Mouse (Mus musculus): ENCODE data around the gene Ring1. TPM values are rescaled to one million over a fixed set of nuclear protein-coding genes. Genes with fewer than 3 reads are reported as not detected.

Gene Ring1
- polyA plus RNA-seq (2016; fragmentation: Nextera tagmentation; extraction: Ambion mirVana), result 21.6 and 25.3 TPM in 2 replicates

DNA sequence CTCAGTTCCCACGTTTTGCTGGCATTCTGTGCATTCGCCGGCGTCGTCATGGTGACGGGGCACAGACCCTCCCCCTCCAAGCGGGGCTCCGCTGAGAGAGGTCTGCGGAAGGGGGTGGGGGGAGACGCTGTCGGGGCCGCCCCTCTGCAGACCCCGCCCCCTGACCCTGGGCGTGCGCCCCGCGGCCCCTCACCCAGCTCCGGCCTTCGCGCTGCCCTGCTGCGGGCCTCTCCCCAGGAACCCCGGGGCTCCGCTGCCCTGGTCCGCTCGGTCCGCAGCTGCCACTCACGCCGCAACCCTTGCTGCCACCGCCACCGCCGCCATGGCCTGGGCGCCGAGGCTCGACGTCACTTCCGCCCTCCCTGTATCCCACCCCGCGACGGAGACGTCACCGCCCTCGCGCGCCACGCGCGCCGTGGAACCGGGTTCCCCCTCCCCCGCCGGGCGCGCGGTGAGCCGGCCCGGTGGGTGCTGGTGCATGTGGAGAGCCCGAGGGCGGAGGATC is at the start of gene Ring1:
Ring1 (minus strand) TSS at position 364 of the 505 bp plus-strand sequence.
- ATAC-seq (ENCODE audit: insufficient number of reproducible peaks, insufficient read depth, low FRiP score, low TSS enrichment, low read depth), result peak; percentile 66
- Histone ChIP-seq H3K9ac (replicated peaks) (peak within 1 kb of the TSS; percentile 93), H3K27me3 (no peaks in the 10 kb centered on the region), H3K4me1 (replicated peaks) (peaks cover 46% of the 10 kb centered on the region), H3K4me2 (peak within 1 kb of the TSS; percentile 99), H3K27ac (peak within 1 kb of the TSS; percentile 93), H3K4me3 (replicated peaks) (peak within 1 kb of the TSS; percentile 87), H3K9me3 (peaks cover 13% of the 10 kb centered on the region), H3K36me3 (peaks cover 47% of the 10 kb centered on the region)
- under 1% methylated on average over 58 of the region's 58 CpGs for WGBS

DNA sequence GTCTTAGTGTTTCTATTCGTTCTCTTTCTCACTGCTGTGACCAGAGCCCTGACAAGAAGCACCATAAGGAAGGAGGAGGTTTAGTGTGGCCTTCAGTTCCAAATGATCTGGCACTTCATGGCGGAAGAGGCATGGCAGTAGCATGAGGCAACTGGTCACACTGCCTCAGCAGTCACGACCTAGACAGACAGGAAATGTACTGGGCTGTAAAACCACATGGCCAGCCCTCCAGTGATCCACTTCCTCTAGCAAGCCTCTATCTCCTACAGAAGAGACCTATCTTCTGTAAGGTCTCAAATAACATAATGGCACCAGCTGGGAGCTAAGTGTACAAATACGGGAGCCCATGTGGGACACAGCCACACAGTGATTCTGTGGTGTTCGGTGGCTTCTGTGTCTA is 47.6 kb upstream of the Ring1 start:
- ATAC-seq (ENCODE audit: insufficient number of reproducible peaks, insufficient read depth, low FRiP score, low TSS enrichment, low read depth), result no peak
- WGBS, result 74% methylated on average over 5 of the region's 5 CpGs
- Histone ChIP-seq H3K9ac (replicated peaks) (no peak overlapping the region), H3K4me2 (no peak overlapping the region), H3K9me3 (no peaks in the 10 kb centered on the region), H3K4me3 (replicated peaks) (no peak overlapping the region), H3K27ac (no peak overlapping the region), H3K4me1 (replicated peaks) (no peaks in the 10 kb centered on the region), H3K27me3 (peaks cover 23% of the 10 kb centered on the region), H3K36me3 (no peaks in the 10 kb centered on the region)

DNA sequence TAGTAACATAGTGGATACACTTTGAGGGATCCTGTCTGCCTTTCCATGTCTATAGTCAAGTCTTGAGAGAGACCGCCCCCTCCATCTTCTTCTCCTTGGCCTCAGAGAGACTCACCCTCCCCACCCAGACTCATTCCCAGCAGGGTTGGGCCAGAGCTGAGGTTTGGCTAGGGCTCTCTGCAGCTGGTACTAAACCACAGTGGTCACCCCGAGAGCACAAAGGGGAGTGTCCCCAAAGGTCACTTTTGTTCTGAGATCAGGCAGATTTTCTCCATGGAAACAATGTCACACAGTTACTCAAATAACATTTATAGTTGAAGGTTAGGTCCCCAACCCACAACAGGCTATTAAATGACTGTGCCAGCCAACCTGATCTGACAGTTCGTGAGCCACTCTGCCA is 44.4 kb upstream of the Ring1 start:
- ATAC-seq (ENCODE audit: insufficient number of reproducible peaks, insufficient read depth, low FRiP score, low TSS enrichment, low read depth), result no peak
- H3K4me3 ChIP-seq (replicated peaks), result no peak overlapping the region
- H3K4me1 ChIP-seq (replicated peaks), result no peaks in the 10 kb centered on the region
- whole genome bisulfite sequencing, result 57% methylated on average over 3 of the region's 3 CpGs
- peaks cover 3% of the 10 kb centered on the region; the same call in 1 of the 2 replicates for H3K36me3 ChIP-seq
- H3K4me2 ChIP-seq, result no peak overlapping the region
- H3K27me3 ChIP-seq, result peaks cover 3% of the 10 kb centered on the region; the same call in 1 of the 2 replicates
- H3K9ac ChIP-seq (replicated peaks), result no peak overlapping the region
- H3K27ac ChIP-seq, result no peak overlapping the region
- H3K9me3 ChIP-seq, result no peaks in the 10 kb centered on the region

DNA sequence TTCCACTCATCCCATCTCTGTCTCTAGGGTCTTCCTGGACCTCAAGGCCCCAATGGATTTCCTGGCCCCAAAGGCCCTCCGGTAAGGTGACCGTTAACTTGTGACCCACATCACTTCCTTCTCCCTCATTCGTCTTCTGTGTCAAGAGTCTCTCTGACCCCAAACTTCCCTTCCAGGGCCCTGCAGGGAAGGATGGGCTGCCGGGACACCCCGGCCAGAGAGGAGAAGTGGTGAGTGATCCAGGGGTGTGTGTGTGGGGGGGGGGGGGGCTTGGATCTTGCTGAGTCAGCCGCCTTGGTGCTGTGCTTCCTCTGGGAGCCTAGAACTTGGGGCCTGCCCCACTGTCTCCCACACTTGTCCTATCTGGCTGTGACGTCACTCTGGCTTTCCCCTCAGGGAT is 32.7 kb upstream of the Ring1 start:
- no peak overlapping the region for H3K4me2 ChIP-seq
- H3K27ac ChIP-seq, result no peak overlapping the region
- H3K9ac ChIP-seq (replicated peaks), result 0 out of 2 replicates have a peak overlapping the region, but pooled peaks have one; percentile 23
- 77% methylated on average over 7 of the region's 7 CpGs for WGBS
- peaks cover 20% of the 10 kb centered on the region; the same call in 1 of the 2 replicates for H3K36me3 ChIP-seq
- no peaks in the 10 kb centered on the region for H3K4me1 ChIP-seq (replicated peaks)
- no peaks in the 10 kb centered on the region for H3K9me3 ChIP-seq
- ATAC-seq (ENCODE audit: insufficient number of reproducible peaks, insufficient read depth, low FRiP score, low TSS enrichment, low read depth), result no peak
- no peak overlapping the region for H3K4me3 ChIP-seq (replicated peaks)
- peaks cover 3% of the 10 kb centered on the region; the same call in 1 of the 2 replicates for H3K27me3 ChIP-seq

DNA sequence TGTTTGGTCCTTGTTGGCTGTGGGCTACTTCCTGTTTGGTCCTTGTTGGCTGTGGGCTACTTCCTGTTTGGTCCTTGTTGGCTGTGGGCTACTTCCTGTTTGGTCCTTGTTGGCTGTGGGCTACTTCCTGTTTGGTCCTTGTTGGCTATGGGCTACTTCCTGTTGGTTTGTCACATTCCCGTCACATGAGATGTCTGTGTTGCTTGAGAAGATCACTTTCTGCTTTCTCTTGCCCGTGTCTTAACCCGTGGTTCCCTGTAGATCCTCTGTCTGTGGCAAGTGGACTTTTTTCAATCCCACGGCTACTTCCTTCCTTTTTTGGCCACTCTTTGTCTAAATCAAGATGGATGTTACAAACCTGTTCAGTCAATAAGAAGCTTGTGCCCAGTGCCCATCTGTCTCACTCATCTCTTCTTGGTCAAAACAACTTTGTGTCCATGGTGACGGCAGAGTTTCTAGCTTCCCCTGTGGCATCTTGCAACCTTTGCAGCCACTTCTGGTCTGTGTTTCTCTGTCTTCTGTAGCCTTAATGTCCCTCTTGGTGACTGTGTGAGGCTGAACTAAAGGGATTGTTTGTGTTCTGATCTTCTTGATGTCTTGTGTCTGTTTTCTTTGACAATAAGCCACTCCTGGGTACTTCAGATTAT is 23.0 kb upstream of the Ring1 start:
- ATAC-seq (ENCODE audit: insufficient number of reproducible peaks, insufficient read depth, low FRiP score, low TSS enrichment, low read depth), result no peak
- Histone ChIP-seq H3K4me1 (replicated peaks) (no peaks in the 10 kb centered on the region), H3K9me3 (0 out of 2 replicates have a peak, but pooled peaks cover 7% of the 10 kb centered on the region), H3K36me3 (peaks cover 13% of the 10 kb centered on the region), H3K27ac (no peak overlapping the region), H3K4me2 (no peak overlapping the region), H3K9ac (replicated peaks) (no peak overlapping the region), H3K27me3 (peaks cover 5% of the 10 kb centered on the region), H3K4me3 (replicated peaks) (no peak overlapping the region)
- WGBS, result 95% methylated on average over 5 of the region's 5 CpGs

DNA sequence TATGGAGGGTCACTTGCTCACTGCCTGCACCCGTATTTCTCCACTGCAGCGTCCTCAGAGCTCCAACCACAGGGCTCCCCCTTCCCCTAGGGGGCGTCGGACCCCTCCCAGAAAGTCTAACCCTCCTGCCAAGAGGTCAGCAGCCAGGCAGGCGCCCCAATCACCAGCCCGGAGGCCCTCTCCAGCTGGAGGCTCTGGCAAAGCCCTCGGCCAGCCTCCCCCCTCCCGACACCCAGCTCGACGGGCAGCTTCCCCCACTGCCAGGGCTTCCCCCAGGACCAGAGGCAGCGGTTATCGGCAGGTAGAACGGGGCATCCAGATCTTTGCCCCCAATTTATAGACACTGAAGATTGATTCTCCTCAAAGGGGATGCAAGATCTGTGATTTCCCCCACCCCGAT is 21.5 kb upstream of the Ring1 start:
- ATAC-seq (ENCODE audit: insufficient number of reproducible peaks, insufficient read depth, low FRiP score, low TSS enrichment, low read depth), result no peak
- Histone ChIP-seq H3K9ac (replicated peaks) (no peak overlapping the region), H3K27me3 (peaks cover 19% of the 10 kb centered on the region), H3K4me3 (replicated peaks) (no peak overlapping the region), H3K27ac (no peak overlapping the region), H3K36me3 (peaks cover 13% of the 10 kb centered on the region), H3K9me3 (0 out of 2 replicates have a peak, but pooled peaks cover 7% of the 10 kb centered on the region), H3K4me1 (replicated peaks) (peaks cover 14% of the 10 kb centered on the region), H3K4me2 (no peak overlapping the region)
- WGBS, result 81% methylated on average over 14 of the region's 14 CpGs

DNA sequence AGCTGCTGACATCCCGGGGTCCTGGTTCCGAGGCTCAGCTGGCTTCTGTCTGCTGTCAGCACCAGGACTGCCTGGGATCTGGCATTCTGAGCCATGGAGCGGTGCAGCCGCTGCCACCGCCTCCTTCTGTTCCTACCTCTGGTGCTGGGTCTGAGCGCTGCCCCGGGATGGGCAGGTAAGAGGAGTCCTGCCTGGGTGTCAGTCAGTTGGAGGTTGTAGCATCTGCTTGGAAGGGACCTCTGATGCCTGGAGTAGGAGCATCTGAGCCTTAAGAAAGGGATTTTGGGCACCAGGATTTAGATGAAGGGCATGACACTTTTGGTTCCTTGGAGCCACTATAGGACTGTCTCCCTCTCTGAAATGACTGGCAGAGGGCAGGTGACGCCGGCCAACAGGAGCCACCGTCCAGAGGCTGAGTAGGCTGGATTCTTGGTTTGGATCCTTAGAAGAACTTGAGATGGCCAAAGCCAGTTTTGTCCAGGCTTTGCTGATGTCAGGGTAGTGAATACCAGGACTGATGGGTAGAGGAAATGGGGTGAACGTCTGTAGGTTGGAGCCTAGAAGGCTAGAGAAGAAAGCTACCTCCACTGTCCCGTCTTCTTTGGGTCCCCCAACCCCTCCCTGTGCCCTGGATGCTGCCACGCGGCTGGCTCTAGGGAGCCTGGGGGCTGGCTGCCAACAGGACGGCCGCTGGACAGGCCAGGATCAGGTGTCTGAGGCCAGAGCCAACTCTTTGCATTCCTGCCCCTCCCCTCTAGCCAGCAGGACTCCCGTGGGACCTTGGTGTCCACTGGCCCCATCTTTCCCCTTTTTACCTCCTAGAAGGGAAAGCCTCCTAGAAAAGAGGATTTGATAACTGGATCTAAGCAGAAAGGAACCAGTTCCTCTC is 15.3 kb upstream of the Ring1 start:
- Histone ChIP-seq H3K27ac (peak overlapping the region; percentile 77), H3K4me1 (replicated peaks) (peaks cover 50% of the 10 kb centered on the region), H3K36me3 (peaks cover 34% of the 10 kb centered on the region), H3K9ac (replicated peaks) (peak overlapping the region; percentile 48), H3K27me3 (peaks cover 52% of the 10 kb centered on the region), H3K9me3 (no peaks in the 10 kb centered on the region), H3K4me3 (replicated peaks) (peak overlapping the region; percentile 38), H3K4me2 (peak overlapping the region; percentile 58)
- no peak for ATAC-seq (ENCODE audit: insufficient number of reproducible peaks, insufficient read depth, low FRiP score, low TSS enrichment, low read depth)
- 22% methylated on average over 17 of the region's 17 CpGs for WGBS

DNA sequence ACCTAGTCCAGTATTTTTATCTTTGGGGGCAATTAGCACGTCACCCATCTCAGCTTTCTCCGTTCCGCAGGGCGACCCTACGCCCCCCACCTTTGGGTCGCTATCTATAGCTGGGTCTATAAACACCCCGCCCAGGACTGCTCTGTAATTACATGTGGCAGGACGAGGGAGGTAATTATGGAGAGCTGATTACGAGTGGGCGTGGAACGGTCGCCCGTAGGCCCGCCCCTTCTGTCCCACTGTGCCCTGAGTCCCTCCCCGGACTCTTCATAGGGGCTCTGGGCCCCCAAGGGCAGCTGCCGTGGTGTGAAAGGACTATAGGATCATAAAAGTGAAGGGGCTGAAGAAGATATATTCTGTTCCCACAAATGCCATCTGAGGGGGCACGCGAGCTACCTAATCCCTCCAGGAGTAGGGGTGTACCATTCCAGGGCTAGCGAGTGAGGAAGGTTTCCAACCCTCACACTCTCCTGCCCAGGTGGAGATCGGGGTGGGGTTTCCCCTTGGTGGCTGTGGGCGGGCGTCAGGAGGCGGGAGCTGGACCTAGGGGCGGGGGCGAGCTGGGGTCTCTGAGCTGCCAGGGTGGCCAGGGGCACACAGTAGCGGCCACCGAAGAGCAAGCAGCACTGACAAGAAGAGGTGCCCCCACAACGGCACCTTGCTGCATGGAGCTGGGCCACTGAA is 14.5 kb upstream of the Ring1 start, which contains the start of gene Col11a2:
Col11a2 (plus strand) TSS at position 560 of the 684 bp plus-strand sequence.
- H3K4me1 ChIP-seq (replicated peaks), result peaks cover 50% of the 10 kb centered on the region
- peak within 1 kb of the TSS; percentile 48 for H3K9ac ChIP-seq (replicated peaks)
- ATAC-seq (ENCODE audit: insufficient number of reproducible peaks, insufficient read depth, low FRiP score, low TSS enrichment, low read depth), result peak; percentile 35; the same call in 1 of the 2 replicates
- H3K4me3 ChIP-seq (replicated peaks), result peak within 1 kb of the TSS; percentile 38
- 5% methylated on average over 28 of the region's 28 CpGs for WGBS
- no peaks in the 10 kb centered on the region for H3K9me3 ChIP-seq
- peaks cover 52% of the 10 kb centered on the region for H3K27me3 ChIP-seq
- peak within 1 kb of the TSS; percentile 58 for H3K4me2 ChIP-seq
- peaks cover 41% of the 10 kb centered on the region for H3K36me3 ChIP-seq
- H3K27ac ChIP-seq, result peak within 1 kb of the TSS; percentile 77

DNA sequence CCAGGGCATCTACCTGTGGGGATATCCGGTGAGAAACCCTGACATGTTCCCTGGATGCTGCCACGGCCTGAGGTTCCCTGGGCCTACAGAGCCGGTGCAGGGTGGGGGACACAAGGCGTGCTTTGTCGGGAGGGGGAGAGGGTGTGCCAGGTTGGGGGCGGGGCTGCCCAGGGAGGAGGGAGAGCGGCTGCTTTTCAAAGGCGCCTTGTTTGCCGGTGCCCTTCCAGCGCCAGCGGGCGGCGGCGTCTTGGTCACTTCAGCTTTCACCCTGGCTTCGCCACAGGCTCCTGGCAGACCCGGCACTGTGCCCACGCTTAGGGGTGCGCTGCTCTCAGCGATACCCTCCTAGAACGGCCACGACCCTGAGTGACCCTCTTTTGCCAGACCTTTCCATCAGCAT is 14.0 kb upstream of the Ring1 start:
- H3K4me1 ChIP-seq (replicated peaks), result peaks cover 51% of the 10 kb centered on the region
- H3K4me2 ChIP-seq, result peak overlapping the region; percentile 58
- peaks cover 47% of the 10 kb centered on the region for H3K36me3 ChIP-seq
- H3K4me3 ChIP-seq (replicated peaks), result peak overlapping the region; percentile 38
- peak; percentile 11; the same call in 1 of the 2 replicates for ATAC-seq (ENCODE audit: insufficient number of reproducible peaks, insufficient read depth, low FRiP score, low TSS enrichment, low read depth)
- peak overlapping the region; percentile 48 for H3K9ac ChIP-seq (replicated peaks)
- peaks cover 52% of the 10 kb centered on the region for H3K27me3 ChIP-seq
- 9% methylated on average over 21 of the region's 21 CpGs for WGBS
- peak overlapping the region; percentile 77 for H3K27ac ChIP-seq
- H3K9me3 ChIP-seq, result no peaks in the 10 kb centered on the region

DNA sequence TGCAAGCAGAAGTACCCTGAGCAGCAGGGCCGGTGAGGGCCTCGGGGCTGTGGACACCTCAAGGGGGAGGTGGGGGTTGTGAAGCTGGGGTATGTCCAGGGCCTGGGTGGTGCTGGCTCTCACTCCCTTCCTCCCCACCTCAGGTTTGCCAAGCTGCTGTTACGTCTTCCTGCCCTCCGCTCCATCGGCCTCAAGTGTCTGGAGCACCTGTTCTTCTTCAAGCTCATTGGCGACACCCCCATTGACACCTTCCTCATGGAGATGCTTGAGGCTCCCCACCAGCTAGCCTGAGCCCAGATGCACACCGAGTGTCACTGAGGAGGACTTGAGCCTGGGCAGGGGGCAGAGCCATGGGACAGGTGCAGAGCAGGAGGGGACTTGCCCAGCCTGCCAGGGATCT is 12.8 kb upstream of the Ring1 start:
- H3K27ac ChIP-seq, result no peak overlapping the region
- peaks cover 61% of the 10 kb centered on the region for H3K4me1 ChIP-seq (replicated peaks)
- peaks cover 45% of the 10 kb centered on the region for H3K27me3 ChIP-seq
- H3K4me3 ChIP-seq (replicated peaks), result no peak overlapping the region
- peaks cover 50% of the 10 kb centered on the region for H3K36me3 ChIP-seq
- no peak for ATAC-seq (ENCODE audit: insufficient number of reproducible peaks, insufficient read depth, low FRiP score, low TSS enrichment, low read depth)
- H3K4me2 ChIP-seq, result no peak overlapping the region
- WGBS, result 91% methylated on average over 7 of the region's 7 CpGs
- no peaks in the 10 kb centered on the region for H3K9me3 ChIP-seq
- no peak overlapping the region for H3K9ac ChIP-seq (replicated peaks)
